Mouse (Mus musculus) heart, adult 2 months (tissue): ENCODE measurements around the gene Gjb5. TPM values are rescaled to one million over a fixed set of nuclear protein-coding genes. Genes with fewer than 3 reads are reported as not detected.

Source experiments
- DNase-seq, 2 experiments: peaks; one replicate each; pipeline ENCODE4 v3.0.0; 2021
- H3K27ac ChIP-seq: fragments of 200-600 bp; 2 replicates; pipeline ENCODE4 v1.8.1; 2022
- H3K27me3 ChIP-seq: fragments of 200-500 bp; 2 replicates; pipeline ENCODE4 v1.6.1; 2012; ENCODE audit warnings: mild to moderate bottlenecking, low read length, inconsistent platforms, mixed read lengths; ENCODE audit not compliant: control insufficient read depth, insufficient read depth
- H3K36me3 ChIP-seq: fragments of 200-500 bp; 2 replicates; pipeline ENCODE4 v1.6.1; 2012; ENCODE audit warnings: low read length, inconsistent platforms; ENCODE audit not compliant: control insufficient read depth, insufficient read depth
- H3K4me1 ChIP-seq: fragments of 200-500 bp; 2 replicates; pipeline ENCODE4 v1.6.1; 2011; ENCODE audit warnings: low read length; ENCODE audit not compliant: control insufficient read depth, insufficient read depth
- H3K4me3 ChIP-seq: fragments of 200-600 bp; 2 replicates; pipeline ENCODE4 v1.8.1; 2022
- H3K79me2 ChIP-seq: fragments of 200-500 bp; replicated peaks from 2 replicates; pipeline ENCODE4 v1.6.1; 2012; ENCODE audit warnings: mild to moderate bottlenecking, inconsistent platforms, low read length, moderate library complexity, mixed read lengths; ENCODE audit not compliant: control insufficient read depth, insufficient read depth
- H3K9ac ChIP-seq: fragments of 200-500 bp; 2 replicates; pipeline ENCODE4 v1.6.1; 2012; ENCODE audit warnings: low read depth, mild to moderate bottlenecking, control low read depth, inconsistent platforms, low read length, mixed read lengths
- CTCF ChIP-seq: fragments of 200-600 bp; IDR thresholded peaks from 2 replicates; pipeline ENCODE4 v1.8.1; 2022; ENCODE audit warnings: antibody characterized with exemption, mild to moderate bottlenecking, moderate library complexity
- EP300 ChIP-seq: fragments of 200-500 bp; IDR thresholded peaks from 2 replicates; pipeline ENCODE4 v1.6.1; 2011; ENCODE audit warnings: low read depth, low read length, control low read depth; ENCODE audit not compliant: insufficient read depth
- POLR2A ChIP-seq: fragments of 200-500 bp; IDR thresholded peaks from 2 replicates; pipeline ENCODE4 v1.6.1; 2011; ENCODE audit warnings: mild to moderate bottlenecking, low read depth, low read length, control low read depth; ENCODE audit not compliant: insufficient read depth
- WGBS: fragments of 180-500 bp; shearing (Covaris S2); methylation state at CpG from one replicate; pipeline ENCODE4 v1.1.7; 2018; 5-methylcytosine and 5-hydroxymethylcytosine counted together
- intact Hi-C: fragments of 180-260 bp; cut with DNase I; formaldehyde crosslinking; loops from one replicate; pipeline ENCODE4 v1.15.1; 2025
- long read RNA-seq: library from polyadenylated mRNA; stranded (forward); transcript quantifications from one replicate; pipeline ENCODE4 v2.0.0, GENCODE M21; 2021
- polyA plus RNA-seq: library from polyadenylated mRNA; depleted of rRNA; stranded (reverse); fragments of >200 nt; gene quantifications from 2 replicates; pipeline ENCODE4 v1.2.3, GENCODE M21; 2012; rRNA removed
- total RNA-seq, 2 experiments: library from RNA; stranded (reverse); gene quantifications; 2 replicates each; pipeline ENCODE4 v1.2.3; 2021

Gjb5 gene
- under 1 TPM; 0.16 to 0.29 TPM for total RNA-seq
- polyA plus RNA-seq = 0.78 and 1.1 TPM in 2 replicates
- long read RNA-seq = 0 reads

DNA sequence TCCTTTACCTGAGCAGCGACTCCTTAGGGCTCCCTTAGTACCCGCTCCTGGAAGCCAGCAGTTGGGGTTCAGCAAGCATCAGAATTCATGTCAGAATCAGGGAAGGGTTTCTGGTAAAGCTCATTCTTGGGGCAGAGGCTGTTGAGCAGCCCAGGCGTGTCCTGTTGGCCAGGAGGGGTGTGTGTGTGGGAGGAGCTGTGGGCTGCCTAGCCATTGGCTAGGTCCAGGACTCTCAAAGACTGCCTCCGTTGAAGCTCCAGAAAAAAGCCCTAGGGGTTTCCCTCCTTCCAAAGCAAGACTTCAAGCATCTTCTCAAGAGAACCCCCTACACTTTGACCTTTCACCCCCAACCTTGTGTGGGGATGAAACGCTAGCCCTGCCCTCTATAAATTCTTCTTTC lies at the start of gene Gjb5:
Gjb5 (minus strand) TSS at position 164 of the 400 bp plus-strand sequence.
- TF ChIP-seq CTCF (no peak), EP300 (no peak), POLR2A (no peak)
- 30% methylated on average over 5 of the region's 5 CpGs for WGBS
- intact Hi-C loops = no loop called here
- no peak within 1 kb of the TSS for H3K4me3 ChIP-seq
- no peaks in the 10 kb centered on the region for H3K27me3 ChIP-seq
- H3K4me1 ChIP-seq = no peaks in the 10 kb centered on the region
- no peak for DNase-seq
- no peak within 1 kb of the TSS for H3K27ac ChIP-seq
- H3K36me3 ChIP-seq = no peaks in the 10 kb centered on the region
- no peak within 1 kb of the TSS for H3K9ac ChIP-seq
- no peaks in the 10 kb centered on the region for H3K79me2 ChIP-seq

DNA sequence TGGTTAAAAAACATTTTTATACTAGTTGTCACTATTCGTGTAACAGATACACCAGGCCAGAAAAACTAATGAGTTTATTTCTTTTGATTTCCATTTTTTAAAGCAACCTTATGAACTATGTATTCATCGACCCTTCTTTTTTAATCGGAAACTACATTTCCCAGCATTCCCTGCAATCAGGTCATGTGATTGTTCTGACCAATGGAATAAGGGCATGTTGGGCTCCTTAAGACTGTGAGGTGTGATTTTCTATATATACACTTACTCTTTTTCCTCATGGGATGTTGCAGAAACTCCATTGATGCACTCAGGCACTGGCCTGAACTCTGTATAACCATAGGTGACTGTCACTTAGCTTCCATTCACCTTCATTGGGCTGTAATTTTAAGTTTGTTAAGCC lies 44.6 kb upstream of the Gjb5 start:
- no peaks in the 10 kb centered on the region for H3K27me3 ChIP-seq
- H3K9ac ChIP-seq = no peak overlapping the region
- intact Hi-C loops = no loop called here
- H3K27ac ChIP-seq = no peak overlapping the region
- no peak for DNase-seq
- TF ChIP-seq POLR2A (no peak), EP300 (no peak), CTCF (no peak)
- H3K4me1 ChIP-seq = no peaks in the 10 kb centered on the region
- H3K79me2 ChIP-seq = no peaks in the 10 kb centered on the region
- H3K36me3 ChIP-seq = no peaks in the 10 kb centered on the region
- H3K4me3 ChIP-seq = no peak overlapping the region
- 62% methylated on average over 3 of the region's 3 CpGs for WGBS

DNA sequence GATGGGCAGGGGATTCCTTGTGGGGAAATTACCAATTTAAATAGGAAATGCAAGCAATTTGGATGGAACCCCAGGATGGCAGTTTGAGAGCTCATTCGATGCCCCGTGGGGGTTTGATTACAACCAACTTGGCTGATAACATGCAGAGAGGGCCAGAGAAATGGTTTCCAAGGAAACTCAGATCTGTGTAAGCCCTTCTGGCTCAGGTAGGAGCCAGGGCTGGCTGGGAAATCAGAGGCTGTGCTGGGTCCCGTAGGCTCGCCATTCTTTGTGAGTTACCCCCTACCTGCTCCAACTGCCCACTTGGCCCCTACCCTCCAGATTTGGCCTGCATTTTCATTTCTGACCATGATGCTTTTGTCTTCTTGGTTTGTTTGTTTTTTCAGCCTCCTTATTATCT lies 44.2 kb upstream of the Gjb5 start:
- H3K36me3 ChIP-seq = no peaks in the 10 kb centered on the region
- no peaks in the 10 kb centered on the region for H3K79me2 ChIP-seq
- H3K27ac ChIP-seq = no peak overlapping the region
- no peak overlapping the region for H3K9ac ChIP-seq
- H3K27me3 ChIP-seq = no peaks in the 10 kb centered on the region
- intact Hi-C loops = no loop called here
- WGBS = 72% methylated on average over 4 of the region's 4 CpGs
- H3K4me1 ChIP-seq = no peaks in the 10 kb centered on the region
- TF ChIP-seq EP300 (no peak), CTCF (no peak), POLR2A (no peak)
- no peak for DNase-seq
- no peak overlapping the region for H3K4me3 ChIP-seq

DNA sequence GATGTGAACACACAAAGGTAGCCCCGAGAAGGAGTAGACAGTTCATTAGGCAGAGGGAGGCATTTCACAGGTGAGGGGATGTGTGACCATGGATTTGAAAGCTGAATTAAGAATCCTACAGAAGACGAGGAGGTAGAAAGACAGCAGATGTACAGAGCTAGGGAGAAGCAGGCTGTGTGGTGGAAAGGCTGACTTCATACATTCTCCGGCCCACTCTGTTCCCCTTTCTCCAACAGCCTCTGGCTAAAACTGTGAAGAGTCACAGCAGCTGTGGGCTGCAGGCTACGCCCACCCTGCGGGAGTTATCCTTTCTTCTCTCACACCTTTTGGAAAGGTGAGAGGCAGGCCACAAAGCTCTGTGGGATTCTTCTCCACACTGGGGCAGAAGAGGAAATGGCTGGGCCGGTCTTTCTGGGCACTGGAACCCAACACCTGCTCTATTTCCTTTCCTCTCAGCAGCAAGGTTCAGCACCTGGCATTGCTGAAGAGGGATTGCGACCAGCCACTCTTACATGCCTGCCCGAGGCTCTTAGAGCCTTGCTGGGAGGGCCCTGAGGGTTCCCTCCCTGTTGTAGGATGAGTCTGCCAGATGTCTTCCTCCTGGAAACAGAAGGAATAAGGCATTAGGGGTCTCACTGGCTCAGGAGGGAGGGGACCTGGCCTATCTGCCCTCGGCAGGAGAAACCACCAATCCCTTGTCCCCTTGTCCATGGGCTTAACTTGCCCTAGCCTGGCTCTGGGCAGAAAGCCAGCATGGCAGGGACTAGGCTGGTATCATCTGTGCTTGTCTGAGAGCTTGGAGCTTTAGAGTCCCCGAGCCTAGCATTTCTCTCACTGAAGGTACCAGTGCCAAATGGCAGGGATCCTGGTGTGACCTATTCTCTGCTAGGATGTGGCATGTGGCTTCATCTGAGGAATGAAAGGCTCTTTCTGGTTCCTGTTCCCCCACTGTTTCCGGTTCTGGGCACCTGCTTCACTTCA lies 42.5 kb upstream of the Gjb5 start:
- Histone ChIP-seq H3K27ac (no peak overlapping the region), H3K36me3 (no peaks in the 10 kb centered on the region), H3K9ac (no peak overlapping the region), H3K27me3 (no peaks in the 10 kb centered on the region), H3K4me1 (no peaks in the 10 kb centered on the region), H3K4me3 (no peak overlapping the region), H3K79me2 (no peaks in the 10 kb centered on the region)
- intact Hi-C loops = no loop called here
- TF ChIP-seq CTCF (no peak), POLR2A (no peak)
- DNase-seq = peak in 1 of 2 experiments; percentile 25
- 41% methylated on average over 11 of the region's 11 CpGs for WGBS

DNA sequence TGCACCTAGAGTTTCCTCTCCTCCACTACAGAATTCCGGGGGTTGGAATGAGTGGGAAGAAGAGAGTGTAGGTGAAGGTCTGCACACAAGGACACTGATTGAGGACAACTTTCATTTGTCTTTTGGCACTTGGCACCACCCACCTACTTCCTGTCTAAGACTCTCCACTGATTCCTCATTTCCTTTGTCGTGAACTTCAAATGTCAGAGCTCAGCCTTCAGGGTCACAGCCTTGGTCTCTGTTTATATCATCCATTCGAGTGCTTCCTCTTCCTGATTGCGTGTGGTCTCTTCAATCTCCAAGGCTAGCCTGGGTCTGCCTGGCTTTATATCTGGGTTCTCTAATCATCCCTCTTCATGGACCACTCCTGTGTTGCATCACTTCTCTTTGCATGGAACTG lies 37.6 kb upstream of the Gjb5 start:
- WGBS = 40% methylated on average over 4 of the region's 4 CpGs
- Histone ChIP-seq H3K4me1 (no peaks in the 10 kb centered on the region), H3K4me3 (no peak overlapping the region), H3K27ac (no peak overlapping the region), H3K36me3 (no peaks in the 10 kb centered on the region), H3K27me3 (no peaks in the 10 kb centered on the region), H3K79me2 (no peaks in the 10 kb centered on the region), H3K9ac (no peak overlapping the region)
- no peak for DNase-seq
- TF ChIP-seq EP300 (no peak), CTCF (no peak), POLR2A (no peak)
- intact Hi-C loops = no loop called here

DNA sequence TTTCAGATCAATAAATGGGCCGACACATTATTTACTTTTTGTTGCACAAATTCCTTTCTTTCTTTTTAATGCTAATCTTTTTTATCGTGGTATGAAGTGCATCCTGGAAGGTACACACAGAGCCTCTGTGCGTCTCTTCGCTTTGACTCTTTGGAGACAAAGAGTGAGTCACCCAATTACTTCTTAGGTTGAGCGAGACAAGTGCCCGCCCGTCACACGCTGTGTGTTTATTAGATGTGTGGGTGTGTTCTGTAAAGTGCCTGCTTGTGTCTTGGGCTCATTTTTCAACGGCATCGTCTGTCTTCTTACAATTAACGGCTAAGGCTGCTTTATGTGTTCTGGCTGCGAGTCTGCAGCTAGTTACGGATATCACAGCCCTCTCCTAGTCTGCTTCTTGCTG lies 31.7 kb upstream of the Gjb5 start:
- no peak for DNase-seq
- H3K27me3 ChIP-seq = no peaks in the 10 kb centered on the region
- no peak overlapping the region for H3K9ac ChIP-seq
- TF ChIP-seq POLR2A (no peak), CTCF (no peak), EP300 (no peak)
- no peaks in the 10 kb centered on the region for H3K4me1 ChIP-seq
- H3K79me2 ChIP-seq = no peaks in the 10 kb centered on the region
- H3K27ac ChIP-seq = no peak overlapping the region
- 64% methylated on average over 13 of the region's 13 CpGs for WGBS
- intact Hi-C loops = no loop called here
- H3K36me3 ChIP-seq = no peaks in the 10 kb centered on the region
- H3K4me3 ChIP-seq = no peak overlapping the region
